Mouse (Mus musculus) CH12.LX (cell line): ENCODE measurements around the gene Slc27a4. TPM values are rescaled to one million over a fixed set of nuclear protein-coding genes. Genes with fewer than 3 reads are reported as not detected.

Source experiments
- DNase-seq: peaks from one replicate; pipeline ENCODE4 v3.0.0-alpha.2; 2013; ENCODE audit errors: extremely low read depth
- H3K27ac ChIP-seq: 2 replicates; pipeline ENCODE4 v1.5.1; 2012; ENCODE audit warnings: low read depth, mild to moderate bottlenecking, control low read depth, moderate library complexity; ENCODE audit not compliant: insufficient read depth
- H3K27me3 ChIP-seq: replicated peaks from 2 replicates; pipeline ENCODE3; 2012; ENCODE audit warnings: inconsistent platforms
- H3K36me3 ChIP-seq, 2 experiments: replicated peaks in 1 of 2; 2 replicates each; pipeline versions ENCODE3 to v1.6.1; 2012; ENCODE audit warnings: inconsistent platforms in 1 of 2, low read length in 1 of 2, mild to moderate bottlenecking in 1 of 2, mixed read lengths in 1 of 2, moderate library complexity in 1 of 2; ENCODE audit not compliant: control insufficient read depth in 1 of 2, insufficient read depth in 1 of 2
- H3K4me1 ChIP-seq, 2 experiments: 2 replicates each; pipeline ENCODE4 v1.6.1; 2012; ENCODE audit warnings: inconsistent platforms in 1 of 2, moderate library complexity in 1 of 2; ENCODE audit not compliant: insufficient read depth in 2 of 2, control insufficient read depth in 1 of 2
- H3K4me2 ChIP-seq: 2 replicates; pipeline ENCODE4 v1.6.1; 2012; ENCODE audit warnings: low read depth, mild to moderate bottlenecking, control low read depth; ENCODE audit not compliant: poor library complexity, insufficient read depth, severe bottlenecking
- H3K4me3 ChIP-seq, 3 experiments: fragments of 150-350 bp in 1 of 3; sonication (generic) in 1 of 3; replicated peaks in 1 of 3; 2 replicates each; pipeline versions ENCODE3 to v1.5.1; 2011 to 2012; ENCODE audit warnings: low read depth in 2 of 3, low read length in 2 of 3, mild to moderate bottlenecking in 2 of 3, moderate library complexity in 2 of 3, control low read depth in 1 of 3, improper control_type of control experiment in 1 of 3, inconsistent platforms in 1 of 3, mixed read lengths in 1 of 3; ENCODE audit not compliant: poor library complexity in 1 of 3
- H3K79me2 ChIP-seq: replicated peaks from 2 replicates; pipeline ENCODE4 v1.6.1; 2012; ENCODE audit warnings: mild to moderate bottlenecking, moderate library complexity; ENCODE audit not compliant: control insufficient read depth, poor library complexity, insufficient read depth, severe bottlenecking; ENCODE audit errors: extremely low read depth
- H3K9ac ChIP-seq: 2 replicates; pipeline ENCODE4 v1.6.1; 2012; ENCODE audit warnings: low read depth, mild to moderate bottlenecking, control low read depth, moderate library complexity; ENCODE audit not compliant: insufficient read depth
- H3K9me3 ChIP-seq: replicated peaks from 2 replicates; pipeline ENCODE3; 2012; ENCODE audit warnings: low read length, inconsistent platforms, mixed read lengths
- BHLHE40 ChIP-seq: IDR thresholded peaks from 2 replicates; pipeline ENCODE4 v1.6.1; 2011; ENCODE audit warnings: mild to moderate bottlenecking, low read depth, low read length, improper control_type of control experiment
- CHD1 ChIP-seq: IDR thresholded peaks from 2 replicates; pipeline ENCODE4 v1.6.1; 2012; ENCODE audit warnings: low read depth, low read length, improper control_type of control experiment, inconsistent platforms
- CHD2 ChIP-seq: IDR thresholded peaks from 2 replicates; pipeline ENCODE4 v1.6.1; 2011; ENCODE audit warnings: low read length, improper control_type of control experiment
- CTCF ChIP-seq, 2 experiments: IDR thresholded peaks in 1 of 2; conservative IDR thresholded peaks in 1 of 2; 2 replicates each; pipeline ENCODE4 v1.5.1; 2011 to 2012; ENCODE audit warnings: low read depth in 2 of 2, low read length in 2 of 2, improper control_type of control experiment in 1 of 2, inconsistent platforms in 1 of 2, mild to moderate bottlenecking in 1 of 2, moderate library complexity in 1 of 2
- ELF1 ChIP-seq: IDR thresholded peaks from 2 replicates; pipeline ENCODE4 v1.6.1; 2014; ENCODE audit warnings: low read depth, mild to moderate bottlenecking, inconsistent platforms, low read length, improper control_type of control experiment
- ETS1 ChIP-seq: conservative IDR thresholded peaks from 2 replicates; pipeline ENCODE4 v1.6.1; 2012; ENCODE audit warnings: low read depth, mild to moderate bottlenecking, inconsistent platforms, low read length, improper control_type of control experiment, moderate library complexity
- JUN ChIP-seq: IDR thresholded peaks from 2 replicates; pipeline ENCODE4 v1.6.1; 2011; ENCODE audit warnings: low read depth, mild to moderate bottlenecking, low read length, improper control_type of control experiment, moderate library complexity; ENCODE audit not compliant: insufficient read depth
- KAT2A ChIP-seq: IDR thresholded peaks from 2 replicates; pipeline ENCODE4 v1.6.1; 2012; ENCODE audit warnings: low read length, improper control_type of control experiment, inconsistent platforms; ENCODE audit not compliant: insufficient replicate concordance
- MAZ ChIP-seq: IDR thresholded peaks from 2 replicates; pipeline ENCODE4 v1.6.1; 2012; ENCODE audit warnings: low read depth, mild to moderate bottlenecking, inconsistent platforms, low read length, improper control_type of control experiment, moderate library complexity
- MXI1 ChIP-seq: IDR thresholded peaks from 2 replicates; pipeline ENCODE4 v1.6.1; 2011; ENCODE audit warnings: mild to moderate bottlenecking, low read depth, low read length, improper control_type of control experiment
- NRF1 ChIP-seq: IDR thresholded peaks from 2 replicates; pipeline ENCODE4 v1.6.1; 2014; ENCODE audit warnings: low read depth, mild to moderate bottlenecking, inconsistent platforms, low read length, improper control_type of control experiment, moderate library complexity
- PAX5 ChIP-seq: IDR thresholded peaks from 2 replicates; pipeline ENCODE4 v1.6.1; 2012; ENCODE audit warnings: low read length, inconsistent platforms, mixed read lengths
- POLR2AphosphoS2 ChIP-seq: IDR thresholded peaks from 2 replicates; pipeline ENCODE4 v1.6.1; 2011; ENCODE audit warnings: low read depth, low read length, improper control_type of control experiment
- RAD21 ChIP-seq: IDR thresholded peaks from 2 replicates; pipeline ENCODE4 v1.6.1; 2011; ENCODE audit warnings: low read depth, mild to moderate bottlenecking, low read length, improper control_type of control experiment, moderate library complexity
- RCOR1 ChIP-seq: conservative IDR thresholded peaks from 2 replicates; pipeline ENCODE4 v1.6.1; 2012; ENCODE audit warnings: low read depth, mild to moderate bottlenecking, inconsistent platforms, low read length, improper control_type of control experiment
- SMC3 ChIP-seq: IDR thresholded peaks from 2 replicates; pipeline ENCODE4 v1.6.1; 2011; ENCODE audit warnings: low read depth, low read length, improper control_type of control experiment
- UBTF ChIP-seq: IDR thresholded peaks from 2 replicates; pipeline ENCODE4 v1.6.1; 2012; ENCODE audit warnings: low read depth, mild to moderate bottlenecking, inconsistent platforms, low read length, improper control_type of control experiment, moderate library complexity
- USF1 ChIP-seq: IDR thresholded peaks from 2 replicates; pipeline ENCODE4 v1.6.1; 2014; ENCODE audit warnings: low read depth, mild to moderate bottlenecking, inconsistent platforms, low read length, improper control_type of control experiment
- USF2 ChIP-seq: conservative IDR thresholded peaks from 2 replicates; pipeline ENCODE4 v1.6.1; 2011; ENCODE audit warnings: low read depth, low read length, improper control_type of control experiment
- ZC3H11A ChIP-seq: IDR thresholded peaks from 2 replicates; pipeline ENCODE4 v1.6.1; 2012; ENCODE audit warnings: low read depth, mild to moderate bottlenecking, inconsistent platforms, low read length, improper control_type of control experiment
- ZMIZ1 ChIP-seq: IDR thresholded peaks from 2 replicates; pipeline ENCODE4 v1.6.1; 2012; ENCODE audit warnings: low read depth, mild to moderate bottlenecking, inconsistent platforms, low read length, improper control_type of control experiment
- dilution Hi-C: fragments of 300-500 bp; cut with MboI; formaldehyde crosslinking; loops from 2 replicates; pipeline ENCODE4 v1.14.3; 2020; ENCODE audit warnings: low sequenced_read_pairs; ENCODE audit not compliant: extremely low pct_unique_long_range_greater_than_20kb, extremely low pct_ligation_motif_present
- in situ Hi-C: fragments of 300-500 bp; cut with MboI; formaldehyde crosslinking; loops from 3 replicates; pipeline ENCODE4 v1.14.3; 2019; ENCODE audit warnings: low sequenced_read_pairs, low pct_ligation_motif_present, low pct_unique_long_range_greater_than_20kb, mixed read lengths
- polyA plus RNA-seq: library from polyadenylated mRNA; unstranded; fragments of >175 nt; gene quantifications from 2 replicates; pipeline ENCODE4 v1.2.1, GENCODE M21; 2012; ENCODE audit warnings: low read depth; ENCODE audit not compliant: insufficient read length
- total RNA-seq, 2 experiments: library from RNA; depleted of rRNA; stranded (reverse); fragments of 300-350 nt in 1 of 2; fragments of >200 nt in 1 of 2; gene quantifications; 2 replicates each; pipeline ENCODE4 v1.2.3; 2012 to 2014

Gene Slc27a4
- total and polyA plus RNA-seq, 3 experiments: 4.7 to 11.3 (median 4.8) TPM

- H3K27me3 ChIP-seq: no peaks in the 10 kb centered on the region
- dilution Hi-C loops (no loop called here), in situ Hi-C loops (no loop called here)
- peaks cover 37 to 76% of the 10 kb centered on the region in 2 experiments for H3K36me3 ChIP-seq
- no peak overlapping the region for H3K4me2 ChIP-seq
- TF ChIP-seq RAD21 (no peak), BHLHE40 (no peak), ZC3H11A (no peak), NRF1 (no peak), CHD1 (no peak), SMC3 (no peak), UBTF (no peak), KAT2A (no peak), USF2 (no peak), ETS1 (no peak), JUN (no peak), MAZ (no peak), USF1 (no peak), MXI1 (no peak), PAX5 (no peak), POLR2AphosphoS2 (no peak), ZMIZ1 (no peak), CTCF (conservative IDR thresholded peaks at IDR 0.05 in 1 of 2, IDR thresholded peaks at IDR 0.05 in 1 of 2; ENCODE audit: low read depth in 2 of 2, low read length in 2 of 2) (no peak), CHD2 (no peak), ELF1 (no peak)
- no peaks in the 10 kb centered on the region for H3K9me3 ChIP-seq
- H3K79me2 ChIP-seq: no peaks in the 10 kb centered on the region
- H3K27ac ChIP-seq: no peak overlapping the region
- no peak overlapping the region for H3K4me3 ChIP-seq
- H3K9ac ChIP-seq: no peak overlapping the region
- peaks cover 0 to 9% of the 10 kb centered on the region in 2 experiments; a peak in 2 of 4 replicates for H3K4me1 ChIP-seq
- no peak for DNase-seq
Observed at GRCm38 (mm10) chr2:29792772-29793487, 9.5 kb upstream of the Slc27a4 start.

- Histone ChIP-seq H3K36me3 (peaks cover 4 to 17% of the 10 kb centered on the region in 2 experiments), H3K9ac (peak overlapping the region; percentile 65), H3K4me3 (peak overlapping the region; percentile 60 to 79 (median 65)), H3K27me3 (peaks cover 30% of the 10 kb centered on the region), H3K79me2 (no peaks in the 10 kb centered on the region), H3K27ac (no peak overlapping the region), H3K4me1 (peaks cover 0 to 8% of the 10 kb centered on the region in 2 experiments; a peak in 2 of 4 replicates), H3K9me3 (no peaks in the 10 kb centered on the region), H3K4me2 (peak overlapping the region; percentile 84)
- dilution Hi-C loops: no loop called here
- in situ Hi-C loops: no loop called here
- DNase-seq: no peak
- peak; percentile 9; the same call in 1 of the 2 replicates for TF ChIP-seq ZMIZ1
- no peak for TF ChIP-seq RCOR1
Observed at GRCm38 (mm10) chr2:29802827-29803201, 380 bp downstream of the Slc27a4 start.
